Mouse (Mus musculus) intestine, postnatal 0 days (tissue): ENCODE measurements around the gene Rtl6. TPM values are rescaled to one million over a fixed set of nuclear protein-coding genes. Genes with fewer than 3 reads are reported as not detected.

Experiments
- ATAC-seq: fragments of 200-750 bp; cut with Nextera tagmentation; 2 replicates; pipeline ENCODE4 v1.8.0; 2017; ENCODE audit warnings: mild to moderate bottlenecking, moderate TSS enrichment, moderate library complexity
- H3K27ac ChIP-seq: fragments of 300-500 bp; sonication (generic); 2 replicates; pipeline ENCODE4 v1.5.1; 2014; ENCODE audit warnings: mild to moderate bottlenecking, low read depth, low read length, moderate library complexity
- H3K27me3 ChIP-seq: fragments of 300-500 bp; sonication (generic); replicated peaks from 2 replicates; pipeline ENCODE4 v1.6.1; 2014; ENCODE audit warnings: low read length, mixed read lengths; ENCODE audit not compliant: control insufficient read depth, insufficient read depth
- H3K36me3 ChIP-seq: fragments of 300-500 bp; sonication (generic); 2 replicates; pipeline ENCODE4 v1.6.1; 2014; ENCODE audit warnings: mild to moderate bottlenecking, moderate library complexity; ENCODE audit not compliant: control insufficient read depth, insufficient read depth
- H3K4me1 ChIP-seq: fragments of 300-500 bp; sonication (generic); replicated peaks from 2 replicates; pipeline ENCODE4 v1.6.1; 2014; ENCODE audit warnings: antibody characterized with exemption, low read length, mixed read lengths; ENCODE audit not compliant: control insufficient read depth, insufficient read depth
- H3K4me2 ChIP-seq: fragments of 300-500 bp; sonication (generic); replicated peaks from 2 replicates; pipeline ENCODE4 v1.6.1; 2014; ENCODE audit warnings: low read depth, mild to moderate bottlenecking, moderate library complexity
- H3K4me3 ChIP-seq: fragments of 300-500 bp; sonication (generic); 2 replicates; pipeline ENCODE4 v1.5.1; 2014; ENCODE audit warnings: low read depth, low read length
- H3K9ac ChIP-seq: fragments of 300-500 bp; sonication (generic); 2 replicates; pipeline ENCODE4 v1.6.1; 2014; ENCODE audit warnings: mild to moderate bottlenecking, low read depth, low read length
- H3K9me3 ChIP-seq: fragments of 300-500 bp; sonication (generic); 2 replicates; pipeline ENCODE4 v1.6.1; 2016; ENCODE audit warnings: mixed run types; ENCODE audit not compliant: control insufficient read depth
- CTCF ChIP-seq: sonication (generic); IDR thresholded peaks from 2 replicates; pipeline ENCODE4 v1.5.1; 2016; ENCODE audit warnings: low read depth, mild to moderate bottlenecking, control low read depth, antibody characterized with exemption, moderate library complexity
- WGBS: fragments of 180-500 bp; shearing (Covaris S2); extraction: QIAGEN DNeasy Blood & Tissue Kit; methylation state at CpG from one replicate; pipeline ENCODE4 v1.1.7; 2014; 5-methylcytosine and 5-hydroxymethylcytosine counted together
- polyA plus RNA-seq: library from polyadenylated mRNA; unstranded; fragments of >200 nt; fragmentation: Nextera tagmentation; extraction: Ambion mirVana; gene quantifications from 2 replicates; pipeline ENCODE4 v1.2.1, GENCODE M21; 2015

Gene Rtl6
- polyA plus RNA-seq, 1 experiment from 2014 or later, result 3.7 TPM

- H3K36me3 ChIP-seq, result no peaks in the 10 kb centered on the region
- ATAC-seq, result no peak
- whole genome bisulfite sequencing, result 55% methylated on average over 5 of the region's 5 CpGs
- H3K27me3 ChIP-seq, result no peaks in the 10 kb centered on the region
- TF ChIP-seq CTCF, result no peak
- H3K9me3 ChIP-seq, result no peaks in the 10 kb centered on the region
- H3K4me2 ChIP-seq, result no peak overlapping the region
- H3K4me1 ChIP-seq, result no peaks in the 10 kb centered on the region
- H3K27ac ChIP-seq, result no peak overlapping the region
- no peak overlapping the region for H3K9ac ChIP-seq
- H3K4me3 ChIP-seq, result no peak overlapping the region
These were observed 16.4 kb downstream of the Rtl6 start for GRCm38 (mm10) chr15:84541175-84541574.

GRCm38 (mm10) chr15:84538974-84539588, 18.5 kb downstream of the Rtl6 start:
- peak overlapping the region; percentile 17 for H3K4me3 ChIP-seq

GRCm38 (mm10) chr15:84537117-84537516, 20.5 kb downstream of the Rtl6 start:
- H3K9ac ChIP-seq, result no peak overlapping the region
- H3K4me3 ChIP-seq, result no peak overlapping the region
- no peaks in the 10 kb centered on the region for H3K4me1 ChIP-seq
- ATAC-seq, result no peak
- no peak overlapping the region for H3K4me2 ChIP-seq
- H3K27me3 ChIP-seq, result no peaks in the 10 kb centered on the region
- H3K36me3 ChIP-seq, result no peaks in the 10 kb centered on the region
- no peak for TF ChIP-seq CTCF
- WGBS, result 90% methylated on average over 10 of the region's 10 CpGs
- no peaks in the 10 kb centered on the region for H3K9me3 ChIP-seq
- H3K27ac ChIP-seq, result no peak overlapping the region

More at GRCm38 (mm10) chr15:84538974-84539588, 18.5 kb downstream of the Rtl6 start:
- Histone ChIP-seq H3K27ac (no peak overlapping the region), H3K27me3 (no peaks in the 10 kb centered on the region), H3K9ac (no peak overlapping the region), H3K9me3 (no peaks in the 10 kb centered on the region), H3K4me1 (no peaks in the 10 kb centered on the region), H3K4me2 (peak overlapping the region; percentile 58), H3K36me3 (no peaks in the 10 kb centered on the region)
- no peak for TF ChIP-seq CTCF
- ATAC-seq, result no peak
- WGBS, result 44% methylated on average over 15 of the region's 15 CpGs

- H3K27ac ChIP-seq, result no peak overlapping the region
- H3K9ac ChIP-seq, result no peak overlapping the region
- no peak for ATAC-seq
- no peaks in the 10 kb centered on the region for H3K9me3 ChIP-seq
- H3K27me3 ChIP-seq, result no peaks in the 10 kb centered on the region
- H3K4me2 ChIP-seq, result no peak overlapping the region
- H3K4me3 ChIP-seq, result no peak overlapping the region
- H3K36me3 ChIP-seq, result no peaks in the 10 kb centered on the region
- H3K4me1 ChIP-seq, result no peaks in the 10 kb centered on the region
- TF ChIP-seq CTCF, result no peak
- WGBS, result 93% methylated on average over 9 of the region's 9 CpGs
These were observed 21.0 kb downstream of the Rtl6 start for GRCm38 (mm10) chr15:84536611-84537010.

GRCm38 (mm10) chr15:84535953-84536352, 21.7 kb downstream of the Rtl6 start:
- H3K27me3 ChIP-seq, result no peaks in the 10 kb centered on the region
- 93% methylated on average over 2 of the region's 2 CpGs for WGBS
- H3K4me1 ChIP-seq, result no peaks in the 10 kb centered on the region
- no peak overlapping the region for H3K4me3 ChIP-seq
- no peak overlapping the region for H3K9ac ChIP-seq
- H3K27ac ChIP-seq, result no peak overlapping the region
- H3K9me3 ChIP-seq, result no peaks in the 10 kb centered on the region
- ATAC-seq, result no peak
- H3K4me2 ChIP-seq, result no peak overlapping the region
- no peaks in the 10 kb centered on the region for H3K36me3 ChIP-seq
- TF ChIP-seq CTCF, result peak; percentile 73

GRCm38 (mm10) chr15:84532211-84532610, 25.4 kb downstream of the Rtl6 start:
- ATAC-seq, result no peak
- no peaks in the 10 kb centered on the region for H3K4me1 ChIP-seq
- no peaks in the 10 kb centered on the region for H3K36me3 ChIP-seq
- no peak overlapping the region for H3K27ac ChIP-seq
- H3K27me3 ChIP-seq, result no peaks in the 10 kb centered on the region
- no peak overlapping the region for H3K4me3 ChIP-seq
- WGBS, result 70% methylated on average over 2 of the region's 2 CpGs
- H3K9me3 ChIP-seq, result no peaks in the 10 kb centered on the region
- no peak for TF ChIP-seq CTCF
- H3K9ac ChIP-seq, result no peak overlapping the region
- no peak overlapping the region for H3K4me2 ChIP-seq
